Comparison of ENCODE assay signal across 25 mouse cellular contexts in the genomic region with DNA sequence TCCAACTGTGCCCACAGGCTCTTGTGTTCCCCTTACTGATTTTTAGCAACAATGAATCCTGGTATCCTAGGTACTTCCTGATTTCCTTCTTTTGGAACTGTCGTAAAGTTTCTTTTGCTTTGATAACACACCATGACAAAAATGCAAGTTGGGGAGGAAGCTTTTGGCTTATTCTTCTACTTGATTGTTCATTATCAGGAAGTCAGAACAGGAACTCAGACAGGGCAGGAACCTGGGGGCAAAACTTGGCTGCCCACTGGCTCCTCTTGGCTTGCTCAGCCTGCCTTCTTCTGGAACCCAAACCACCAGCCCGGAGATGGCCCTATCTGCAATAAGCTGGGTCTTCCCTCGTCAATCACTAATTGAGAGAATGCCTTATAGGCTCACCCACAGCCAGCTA.
"Had no signal": no experiment of that assay in that cellular context is flagged by ENCODE, and none has a peak within 500 bp of the region (broad histone marks: within the 10 kb centered on the region; RNA-seq: fewer than 3 reads in every experiment).

No protein-coding gene starts in this region.

- ATAC-seq: intestine, postnatal 0 days; liver, postnatal 0 days; lung, postnatal 0 days had no signal

- H3K27ac ChIP-seq: kidney, embryonic 15.5 days; left cerebral cortex, adult 2 months; limb, embryonic 12.5 days; limb, embryonic 15.5 days; liver, embryonic 14.5 days; neural tube, embryonic 12.5 days; neural tube, embryonic 15.5 days; stomach, embryonic 15.5 days had no signal

- H3K4me1 ChIP-seq: limb, embryonic 12.5 days; limb, embryonic 15.5 days; neural tube, embryonic 12.5 days; stomach, embryonic 15.5 days had no signal

- H3K9me3 ChIP-seq: kidney, embryonic 15.5 days; limb, embryonic 12.5 days; limb, embryonic 15.5 days; neural tube, embryonic 12.5 days; neural tube, embryonic 15.5 days; stomach, embryonic 15.5 days had no signal

- H3K4me3 ChIP-seq: kidney, embryonic 15.5 days; left cerebral cortex, adult 2 months; limb, embryonic 12.5 days; limb, embryonic 15.5 days; neural tube, embryonic 12.5 days; neural tube, embryonic 15.5 days; stomach, embryonic 15.5 days had no signal

- H3K4me2 ChIP-seq: kidney, embryonic 15.5 days; limb, embryonic 12.5 days; limb, embryonic 15.5 days; liver, embryonic 11.5 days; lung, embryonic 14.5 days; midbrain, embryonic 11.5 days; neural tube, embryonic 12.5 days; neural tube, embryonic 15.5 days; stomach, embryonic 15.5 days had no signal

- H3K36me3 ChIP-seq: kidney, embryonic 15.5 days; limb, embryonic 12.5 days; limb, embryonic 15.5 days; neural tube, embryonic 12.5 days; neural tube, embryonic 15.5 days; stomach, embryonic 15.5 days had no signal

- DNase-seq: kidney, adult 2 months; kidney, postnatal 10 days; kidney, postnatal 36 days; left cerebral cortex, postnatal 4 days; liver, postnatal 0 days; lung, embryonic 14.5 days; lung, postnatal 36 days; midbrain, embryonic 14.5 days; right cerebral cortex, adult 18-20 months; right cerebral cortex, postnatal 14 days; right cerebral cortex, postnatal 4 days; spleen, adult 18-20 months; thymus, postnatal 25 days had no signal

- H3K9ac ChIP-seq: kidney, embryonic 15.5 days; limb, embryonic 12.5 days; limb, embryonic 15.5 days; liver, embryonic 14.5 days; liver, postnatal 0 days; lung, embryonic 14.5 days; neural tube, embryonic 12.5 days; neural tube, embryonic 15.5 days; stomach, embryonic 15.5 days had no signal

- H3K27me3 ChIP-seq: kidney, embryonic 15.5 days; limb, embryonic 12.5 days; limb, embryonic 15.5 days; neural tube, embryonic 12.5 days; neural tube, embryonic 15.5 days; stomach, embryonic 15.5 days had no signal
